ENCODE assay signal across 9 mouse cellular contexts in genomic region chr13:34993595-34993982, GRCm38 (mm10). TPM values are rescaled to one million over a fixed set of nuclear protein-coding genes. Genes with fewer than 3 reads are reported as not detected.
DNase-seq lines count a peak whose midpoint lies in the region; ATAC-seq and TF ChIP-seq lines count a peak whose summit lies in the region.
"Had no signal": no experiment of that assay in that cellular context is flagged by ENCODE, and none has a peak within 500 bp of the region (broad histone marks: within the 10 kb centered on the region; RNA-seq: fewer than 3 reads in every experiment).

No protein-coding gene starts in this region.

- H3K4me2 ChIP-seq in embryonic facial prominence, embryonic 12.5 days (replicated peaks): peak overlapping the region; percentile 59
- peak overlapping the region; percentile 57 for H3K4me2 ChIP-seq in intestine, embryonic 14.5 days (ENCODE audit: low read length)
- peak overlapping the region; percentile 58 for H3K4me2 ChIP-seq in neural tube, embryonic 12.5 days (replicated peaks)

- H3K27me3 ChIP-seq in heart, adult 2 months (ENCODE audit: control insufficient read depth, insufficient read depth, low read length): no peaks in the 10 kb centered on the region
- no peaks in the 10 kb centered on the region for H3K27me3 ChIP-seq in C2C12 (ENCODE audit: control insufficient read depth, insufficient read depth, insufficient read length)
- no peaks in the 10 kb centered on the region for H3K27me3 ChIP-seq in embryonic facial prominence, embryonic 12.5 days
- H3K27me3 ChIP-seq in intestine, embryonic 14.5 days (replicated peaks; ENCODE audit: control insufficient read depth, insufficient read depth, low read length): no peaks in the 10 kb centered on the region
- H3K27me3 ChIP-seq in neural tube, embryonic 12.5 days (replicated peaks): no peaks in the 10 kb centered on the region

- peak overlapping the region; percentile 91 for H3ac ChIP-seq in C2C12 (ENCODE audit: control insufficient read depth, insufficient read length, low read depth)

- H3K9me3 ChIP-seq in embryonic facial prominence, embryonic 12.5 days: 0 out of 2 replicates have a peak, but pooled peaks cover 4% of the 10 kb centered on the region
- H3K9me3 ChIP-seq in intestine, embryonic 14.5 days (ENCODE audit: control insufficient read depth, low read length): no peaks in the 10 kb centered on the region
- H3K9me3 ChIP-seq in neural tube, embryonic 12.5 days: 0 out of 2 replicates have a peak, but pooled peaks cover 3% of the 10 kb centered on the region

- no peaks in the 10 kb centered on the region for H3K79me2 ChIP-seq in heart, adult 2 months (replicated peaks; ENCODE audit: control insufficient read depth, insufficient read depth, low read length)
- no peaks in the 10 kb centered on the region for H3K79me2 ChIP-seq in C2C12 (ENCODE audit: control insufficient read depth, insufficient read depth)

- H3K27ac ChIP-seq in heart, adult 2 months: peak overlapping the region; percentile 97
- H3K27ac ChIP-seq in embryonic facial prominence, embryonic 12.5 days: peak overlapping the region; percentile 77
- peak overlapping the region; percentile 87 for H3K27ac ChIP-seq in intestine, embryonic 14.5 days (ENCODE audit: low read depth)
- H3K27ac ChIP-seq in neural tube, embryonic 12.5 days: peak overlapping the region; percentile 10; the same call in 1 of the 2 replicates

- no peak for TF ChIP-seq POLR2A in heart, adult 2 months (IDR thresholded peaks at IDR 0.05; ENCODE audit: insufficient read depth, low read depth, low read length)

- intact Hi-C loops in heart, adult 2 months (cut with DNase I): no loop called here

- no peaks in the 10 kb centered on the region for H3K79me3 ChIP-seq in C2C12 (ENCODE audit: low read depth)

- H3K4me3 ChIP-seq in heart, adult 2 months: peak overlapping the region; percentile 85
- H3K4me3 ChIP-seq in C2C12 (ENCODE audit: insufficient read depth, poor library complexity, severe bottlenecking): peak overlapping the region; percentile 49
- peak overlapping the region; percentile 60 for H3K4me3 ChIP-seq in embryonic facial prominence, embryonic 12.5 days
- H3K4me3 ChIP-seq in intestine, embryonic 14.5 days (ENCODE audit: low read depth, low read length): peak overlapping the region; percentile 69
- peak overlapping the region; percentile 54 for H3K4me3 ChIP-seq in neural tube, embryonic 12.5 days

- peak overlapping the region; percentile 83 for H3K9ac ChIP-seq in heart, adult 2 months (ENCODE audit: low read depth, low read length)
- H3K9ac ChIP-seq in embryonic facial prominence, embryonic 12.5 days: peak overlapping the region; percentile 78
- peak overlapping the region; percentile 86 for H3K9ac ChIP-seq in intestine, embryonic 14.5 days (ENCODE audit: low read length)
- peak overlapping the region; percentile 66 for H3K9ac ChIP-seq in neural tube, embryonic 12.5 days

- peaks cover 5% of the 10 kb centered on the region for H3K4me1 ChIP-seq in heart, adult 2 months (ENCODE audit: control insufficient read depth, insufficient read depth, low read length)
- H3K4me1 ChIP-seq in embryonic facial prominence, embryonic 12.5 days: peaks cover 12% of the 10 kb centered on the region; the same call in 1 of the 2 replicates
- H3K4me1 ChIP-seq in intestine, embryonic 14.5 days (replicated peaks; ENCODE audit: control insufficient read depth, insufficient read depth, low read length): peaks cover 7% of the 10 kb centered on the region; the same call in 1 of the 2 replicates
- H3K4me1 ChIP-seq in neural tube, embryonic 12.5 days: peaks cover 6% of the 10 kb centered on the region

- peak; percentile 38 for ATAC-seq in embryonic facial prominence, embryonic 12.5 days (ENCODE audit: insufficient number of reproducible peaks, insufficient read depth, low FRiP score, low TSS enrichment)
- ATAC-seq in intestine, embryonic 14.5 days (replicated peaks; ENCODE audit: low FRiP score, low TSS enrichment, low read depth): peak; percentile 56
- ATAC-seq in neural tube, embryonic 12.5 days (ENCODE audit: low FRiP score, low read depth): peak; percentile 71

- DNase-seq in heart, adult 2 months: no peak
- no peak for DNase-seq in heart, postnatal 4 days
- DNase-seq in intestine, embryonic 14.5 days (ENCODE audit: low spot score): no peak
- DNase-seq in layer of hippocampus, postnatal 14 days (ENCODE audit: low spot score in 2 of 2): no peak
- DNase-seq in layer of hippocampus, postnatal 25 days (ENCODE audit: extremely low spot score in 1 of 2, low spot score in 1 of 2): no peak

- no peak for TF ChIP-seq EP300 in heart, adult 2 months (IDR thresholded peaks at IDR 0.05; ENCODE audit: insufficient read depth, low read depth, low read length)

- H3K36me3 ChIP-seq in heart, adult 2 months (ENCODE audit: control insufficient read depth, insufficient read depth, low read length): peaks cover 17% of the 10 kb centered on the region
- H3K36me3 ChIP-seq in C2C12 (ENCODE audit: control insufficient read depth, insufficient read depth): peaks cover 13% of the 10 kb centered on the region
- peaks cover 18% of the 10 kb centered on the region for H3K36me3 ChIP-seq in embryonic facial prominence, embryonic 12.5 days
- H3K36me3 ChIP-seq in intestine, embryonic 14.5 days (ENCODE audit: control insufficient read depth, insufficient read depth, low read length): peaks cover 14% of the 10 kb centered on the region
- peaks cover 11% of the 10 kb centered on the region for H3K36me3 ChIP-seq in neural tube, embryonic 12.5 days

- WGBS in heart, adult 2 months: under 1% methylated on average over 22 of the region's 22 CpGs
- 1% methylated on average over 22 of the region's 22 CpGs for WGBS in embryonic facial prominence, embryonic 12.5 days
- under 1% methylated on average over 22 of the region's 22 CpGs for WGBS in intestine, embryonic 14.5 days
- WGBS in neural tube, embryonic 12.5 days: 2% methylated on average over 22 of the region's 22 CpGs

- TF ChIP-seq CTCF in heart, adult 2 months (IDR thresholded peaks at IDR 0.05): no peak
- TF ChIP-seq CTCF in C2C12 (IDR thresholded peaks at IDR 0.05; ENCODE audit: control insufficient read depth, insufficient read depth, insufficient read length): no peak

TF ChIP-seq in C2C12, 6 proteins besides CTCF, POLR2A, EP300 and RAD21:
- TF ChIP-seq MYOD1 (IDR thresholded peaks at IDR 0.05; ENCODE audit: control insufficient read depth, insufficient read length, low read depth): no peak
- no peak for TF ChIP-seq MYOG (IDR thresholded peaks at IDR 0.05; ENCODE audit: control insufficient read depth, extremely low read depth, insufficient read length)
- TF ChIP-seq MAX (IDR thresholded peaks at IDR 0.05): no peak
- no peak for TF ChIP-seq CEBPB (IDR thresholded peaks at IDR 0.05; ENCODE audit: low read depth)

RNA-seq across cellular contexts. Expression of gene Eci3, which starts 30.0 kb away (rescaled TPM):
- total RNA-seq in heart, adult 2 months (2021): 1 to 10 TPM; 2.3 to 2.5 TPM
- 0.12 and 0.47 TPM in 2 replicates for polyA plus RNA-seq in heart, adult 2 months (2012; rRNA removed)
- total RNA-seq in heart, postnatal 4 days (2021): 1 to 10 TPM; 1.8 to 2.1 TPM
- polyA plus RNA-seq in C2C12 (2012; fragmentation: generic; extraction: Trizol): not detected
- 1.1 and 1.8 TPM in 2 replicates for polyA plus RNA-seq in embryonic facial prominence, embryonic 12.5 days (2016; fragmentation: Nextera tagmentation; extraction: Ambion mirVana)
- 1.2 and 1.6 TPM in 2 replicates for polyA plus RNA-seq in intestine, embryonic 14.5 days (2014; fragmentation: Nextera tagmentation; extraction: Ambion mirVana)
- 0.45 and 0.52 TPM in 2 replicates for polyA plus RNA-seq in neural tube, embryonic 12.5 days (2016; fragmentation: Nextera tagmentation; extraction: Ambion mirVana)
- under 1 TPM in 1 of 2 experiments, not detected in 1; 0.74 TPM for total RNA-seq in layer of hippocampus, postnatal 14 days (2021)
- under 1 TPM; 0.54 to 0.89 TPM for total RNA-seq in layer of hippocampus, postnatal 25 days (2021)
- total RNA-seq: neutrophil, adult 5-6 weeks had no signal

RNA-seq across cellular contexts. Expression of gene Eci2, which starts 33.3 kb away (rescaled TPM):
- total RNA-seq in heart, adult 2 months (2021): 100 to 1,000 TPM; 234 to 260 TPM
- 118 and 234 TPM in 2 replicates for polyA plus RNA-seq in heart, adult 2 months (2012; rRNA removed)
- total RNA-seq in heart, postnatal 4 days (2021): 100 to 1,000 TPM; 251 to 275 TPM
- polyA plus RNA-seq in C2C12 (2012; fragmentation: generic; extraction: Trizol): 61.8 TPM
- polyA plus RNA-seq in embryonic facial prominence, embryonic 12.5 days (2016; fragmentation: Nextera tagmentation; extraction: Ambion mirVana): 144 and 146 TPM in 2 replicates
- 135 and 148 TPM in 2 replicates for polyA plus RNA-seq in intestine, embryonic 14.5 days (2014; fragmentation: Nextera tagmentation; extraction: Ambion mirVana)
- 113 and 119 TPM in 2 replicates for polyA plus RNA-seq in neural tube, embryonic 12.5 days (2016; fragmentation: Nextera tagmentation; extraction: Ambion mirVana)
- 10 to 100 TPM; 52.7 to 54.4 TPM for total RNA-seq in layer of hippocampus, postnatal 14 days (2021)
- 10 to 100 TPM; 45.9 to 49.5 TPM for total RNA-seq in layer of hippocampus, postnatal 25 days (2021)

Comparison
In these comparisons a context has a peak if more than half of its experiments do, and no peak if none do; other contexts are left out.
1. H3K27ac ChIP-seq: peak in every context shown above with its lines; median percentile 97 in heart, adult 2 months; 87 in intestine, embryonic 14.5 days; 77 in embryonic facial prominence, embryonic 12.5 days; 10 in neural tube, embryonic 12.5 days.